Mouse (Mus musculus) heart, embryonic 12.5 days (tissue): Measurements from ENCODE around the gene Rasgrp3. TPM values are rescaled to one million over a fixed set of nuclear protein-coding genes. Genes with fewer than 3 reads are reported as not detected.

Experiments
- ATAC-seq: fragments of 200-750 bp; cut with Nextera tagmentation; 2 replicates; pipeline ENCODE4 v1.8.0; 2017; ENCODE audit warnings: moderate TSS enrichment, moderate library complexity; ENCODE audit not compliant: insufficient number of reproducible peaks, low FRiP score
- H3K27ac ChIP-seq: fragments of 300-500 bp; sonication (generic); 2 replicates; pipeline ENCODE4 v1.5.1; 2016; ENCODE audit warnings: mild to moderate bottlenecking, moderate library complexity; ENCODE audit not compliant: poor library complexity, severe bottlenecking
- H3K27me3 ChIP-seq: fragments of 300-500 bp; sonication (generic); replicated peaks from 2 replicates; pipeline ENCODE4 v1.6.1; 2016; ENCODE audit warnings: mild to moderate bottlenecking, moderate library complexity
- H3K36me3 ChIP-seq: fragments of 300-500 bp; sonication (generic); 2 replicates; pipeline ENCODE4 v1.6.1; 2016; ENCODE audit warnings: mild to moderate bottlenecking, moderate library complexity
- H3K4me1 ChIP-seq: fragments of 300-500 bp; sonication (generic); replicated peaks from 2 replicates; pipeline ENCODE4 v1.6.1; 2016; ENCODE audit warnings: mild to moderate bottlenecking
- H3K4me2 ChIP-seq: fragments of 300-500 bp; sonication (generic); 2 replicates; pipeline ENCODE4 v1.6.1; 2016; ENCODE audit warnings: mild to moderate bottlenecking, moderate library complexity
- H3K4me3 ChIP-seq: fragments of 300-500 bp; sonication (generic); 2 replicates; pipeline ENCODE4 v1.5.1; 2016; ENCODE audit warnings: mild to moderate bottlenecking
- H3K9ac ChIP-seq: fragments of 300-500 bp; sonication (generic); 2 replicates; pipeline ENCODE4 v1.6.1; 2016; ENCODE audit warnings: mild to moderate bottlenecking, moderate library complexity
- H3K9me3 ChIP-seq: fragments of 300-500 bp; sonication (generic); replicated peaks from 2 replicates; pipeline ENCODE4 v1.6.1; 2016; ENCODE audit warnings: mild to moderate bottlenecking, moderate library complexity
- WGBS: fragments of 180-500 bp; shearing (Covaris S2); methylation state at CpG from one replicate; pipeline ENCODE4 v1.1.7; 2016; 5-methylcytosine and 5-hydroxymethylcytosine counted together
- polyA plus RNA-seq: library from polyadenylated mRNA; unstranded; fragments of >200 nt; fragmentation: Nextera tagmentation; extraction: Ambion mirVana; gene quantifications from 2 replicates; pipeline ENCODE4 v1.2.1, GENCODE M21; 2016

Gene Rasgrp3
- 16.7 and 17.1 TPM in 2 replicates for polyA plus RNA-seq

DNA sequence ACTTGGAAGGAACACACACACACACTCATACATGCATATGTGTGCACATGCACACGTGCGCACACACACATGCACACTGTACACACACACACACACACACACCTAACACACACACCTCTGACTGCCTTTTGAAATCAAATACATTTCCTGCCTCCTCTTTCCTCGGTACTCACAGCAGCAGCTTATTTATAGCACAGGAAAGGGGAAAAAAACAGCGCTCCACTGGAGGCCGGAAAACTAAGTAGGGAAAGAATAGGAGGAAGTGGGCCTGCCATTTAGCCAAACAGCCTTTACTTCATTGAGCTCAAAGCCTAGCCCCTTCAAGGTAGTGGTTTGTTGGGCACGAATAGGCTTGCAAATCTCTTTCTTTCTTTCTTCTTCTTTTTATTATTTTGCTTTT is at the start of gene Rasgrp3:
Rasgrp3 (plus strand) TSS at position 298 of the 400 bp plus-strand sequence.
- peak within 1 kb of the TSS; percentile 44 for H3K4me3 ChIP-seq
- H3K36me3 ChIP-seq, result no peaks in the 10 kb centered on the region
- peaks cover 17% of the 10 kb centered on the region for H3K4me1 ChIP-seq
- H3K4me2 ChIP-seq, result peak within 1 kb of the TSS; percentile 55
- 0 out of 2 replicates have a peak, but pooled peaks have one; percentile 54 for ATAC-seq
- H3K27ac ChIP-seq, result peak within 1 kb of the TSS; percentile 71
- no peaks in the 10 kb centered on the region for H3K9me3 ChIP-seq
- WGBS, result 31% methylated on average over 6 of the region's 6 CpGs
- peak within 1 kb of the TSS; percentile 29; the same call in 1 of the 2 replicates for H3K9ac ChIP-seq
- H3K27me3 ChIP-seq, result no peaks in the 10 kb centered on the region

GRCm38 (mm10) chr17:75388402-75388801 is 47.3 kb upstream of the Rasgrp3 start:
- Histone ChIP-seq H3K4me1 (0 out of 2 replicates have a peak, but pooled peaks cover 5% of the 10 kb centered on the region), H3K9ac (no peak overlapping the region), H3K4me2 (no peak overlapping the region), H3K4me3 (no peak overlapping the region), H3K9me3 (no peaks in the 10 kb centered on the region), H3K27me3 (no peaks in the 10 kb centered on the region), H3K27ac (no peak overlapping the region), H3K36me3 (peaks cover 50% of the 10 kb centered on the region)
- no peak for ATAC-seq
- WGBS, result 80% methylated on average over 4 of the region's 4 CpGs

DNA sequence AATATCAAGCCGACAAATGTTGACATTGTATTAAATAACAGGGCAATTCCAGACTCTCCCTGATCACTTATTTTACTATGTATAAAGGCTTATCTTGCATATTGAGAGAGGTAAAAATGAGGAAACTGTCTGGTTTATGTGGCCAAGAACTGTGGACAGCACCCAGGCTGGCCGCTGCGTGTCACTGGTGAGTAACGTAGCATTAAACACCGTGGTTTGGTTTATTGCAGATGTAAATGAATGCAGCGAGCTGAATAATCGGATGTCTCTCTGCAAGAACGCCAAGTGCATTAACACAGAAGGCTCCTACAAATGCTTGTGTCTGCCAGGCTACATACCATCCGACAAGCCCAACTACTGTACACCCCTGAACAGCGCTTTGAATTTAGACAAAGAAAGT is 45.6 kb upstream of the Rasgrp3 start:
- ATAC-seq, result no peak
- H3K36me3 ChIP-seq, result peaks cover 45% of the 10 kb centered on the region
- H3K27ac ChIP-seq, result no peak overlapping the region
- H3K4me1 ChIP-seq, result 0 out of 2 replicates have a peak, but pooled peaks cover 5% of the 10 kb centered on the region
- H3K9me3 ChIP-seq, result no peaks in the 10 kb centered on the region
- H3K27me3 ChIP-seq, result no peaks in the 10 kb centered on the region
- WGBS, result 93% methylated on average over 10 of the region's 10 CpGs
- H3K4me2 ChIP-seq, result no peak overlapping the region
- H3K9ac ChIP-seq, result no peak overlapping the region
- H3K4me3 ChIP-seq, result no peak overlapping the region

DNA sequence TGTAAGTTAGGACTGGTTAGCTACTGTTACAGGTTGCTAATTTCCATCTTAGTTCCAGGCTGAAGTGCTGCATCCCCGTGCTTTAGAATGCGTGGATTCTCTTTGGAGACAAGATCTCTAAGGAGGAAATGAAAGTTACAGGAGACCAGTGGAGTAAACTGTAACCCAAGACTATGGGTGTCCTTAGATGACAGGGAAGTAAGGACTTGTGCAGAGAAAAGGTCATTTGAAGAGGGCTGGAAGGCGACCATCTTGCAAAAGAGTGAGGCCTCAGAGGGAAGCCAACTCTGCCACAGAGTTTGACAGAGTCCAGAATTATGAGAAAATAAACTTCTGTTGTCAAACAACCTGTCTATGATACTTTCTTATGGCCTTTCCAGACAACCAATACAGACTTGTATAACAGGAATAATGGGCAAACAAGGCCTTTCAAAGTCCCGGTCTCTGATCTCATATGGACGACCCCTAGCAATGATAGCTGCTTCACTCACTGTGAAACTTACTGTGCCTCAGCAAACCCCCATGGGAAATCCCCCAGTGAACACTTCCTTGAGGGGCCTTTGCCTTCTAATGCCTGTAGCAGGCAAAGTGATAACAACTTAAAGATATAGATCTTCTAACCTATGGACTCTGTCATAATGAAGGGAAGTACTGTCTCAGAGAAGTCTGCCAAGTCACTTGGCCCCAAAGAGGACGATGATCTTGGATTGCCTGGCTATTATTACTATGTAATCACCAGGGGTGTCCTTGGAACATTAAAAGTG is 44.1 kb upstream of the Rasgrp3 start:
- H3K9ac ChIP-seq, result no peak overlapping the region
- H3K27me3 ChIP-seq, result no peaks in the 10 kb centered on the region
- no peak overlapping the region for H3K4me3 ChIP-seq
- H3K27ac ChIP-seq, result no peak overlapping the region
- ATAC-seq, result no peak
- no peaks in the 10 kb centered on the region for H3K9me3 ChIP-seq
- H3K36me3 ChIP-seq, result peaks cover 35% of the 10 kb centered on the region
- WGBS, result 76% methylated on average over 6 of the region's 6 CpGs
- no peak overlapping the region for H3K4me2 ChIP-seq
- H3K4me1 ChIP-seq, result 0 out of 2 replicates have a peak, but pooled peaks cover 5% of the 10 kb centered on the region

GRCm38 (mm10) chr17:75406405-75406804 is 29.3 kb upstream of the Rasgrp3 start:
- H3K27ac ChIP-seq, result no peak overlapping the region
- H3K4me3 ChIP-seq, result no peak overlapping the region
- H3K9ac ChIP-seq, result no peak overlapping the region
- no peak for ATAC-seq
- 72% methylated on average over 4 of the region's 4 CpGs for WGBS
- H3K36me3 ChIP-seq, result no peaks in the 10 kb centered on the region
- H3K9me3 ChIP-seq, result no peaks in the 10 kb centered on the region
- no peaks in the 10 kb centered on the region for H3K27me3 ChIP-seq
- no peak overlapping the region for H3K4me2 ChIP-seq
- H3K4me1 ChIP-seq, result no peaks in the 10 kb centered on the region

GRCm38 (mm10) chr17:75416861-75417260 is 18.8 kb upstream of the Rasgrp3 start:
- Histone ChIP-seq H3K9ac (no peak overlapping the region), H3K27me3 (no peaks in the 10 kb centered on the region), H3K4me2 (no peak overlapping the region), H3K36me3 (no peaks in the 10 kb centered on the region), H3K9me3 (peaks cover 7% of the 10 kb centered on the region; the same call in 1 of the 2 replicates), H3K4me1 (no peaks in the 10 kb centered on the region), H3K4me3 (no peak overlapping the region), H3K27ac (no peak overlapping the region)
- 80% methylated on average over 3 of the region's 3 CpGs for whole genome bisulfite sequencing
- no peak for ATAC-seq

DNA sequence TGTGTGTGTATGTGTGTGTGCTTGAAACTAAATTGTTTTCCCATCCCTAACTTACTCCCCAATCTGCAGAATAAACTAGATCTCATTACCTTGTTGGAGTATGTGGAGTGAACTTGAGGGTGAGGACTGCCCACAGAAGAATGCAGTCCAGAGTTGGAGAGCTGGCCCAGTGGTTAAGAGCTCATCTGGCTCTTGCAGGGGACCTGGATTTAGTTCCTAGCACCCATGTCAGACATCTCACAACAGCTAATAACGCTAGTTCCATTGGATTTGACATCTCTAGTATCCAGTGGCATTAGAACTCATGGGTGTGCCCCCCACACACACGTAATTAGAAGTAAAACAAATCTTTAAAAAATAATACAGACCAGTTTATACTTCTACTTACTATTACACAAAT is 1.5 kb upstream of the Rasgrp3 start:
- no peak for ATAC-seq
- H3K4me1 ChIP-seq, result peaks cover 17% of the 10 kb centered on the region
- H3K27me3 ChIP-seq, result no peaks in the 10 kb centered on the region
- no peak overlapping the region for H3K4me3 ChIP-seq
- no peak overlapping the region for H3K4me2 ChIP-seq
- H3K9ac ChIP-seq, result no peak overlapping the region
- H3K36me3 ChIP-seq, result no peaks in the 10 kb centered on the region
- H3K27ac ChIP-seq, result no peak overlapping the region
- H3K9me3 ChIP-seq, result no peaks in the 10 kb centered on the region
- 88% methylated on average over 2 of the region's 2 CpGs for WGBS

DNA sequence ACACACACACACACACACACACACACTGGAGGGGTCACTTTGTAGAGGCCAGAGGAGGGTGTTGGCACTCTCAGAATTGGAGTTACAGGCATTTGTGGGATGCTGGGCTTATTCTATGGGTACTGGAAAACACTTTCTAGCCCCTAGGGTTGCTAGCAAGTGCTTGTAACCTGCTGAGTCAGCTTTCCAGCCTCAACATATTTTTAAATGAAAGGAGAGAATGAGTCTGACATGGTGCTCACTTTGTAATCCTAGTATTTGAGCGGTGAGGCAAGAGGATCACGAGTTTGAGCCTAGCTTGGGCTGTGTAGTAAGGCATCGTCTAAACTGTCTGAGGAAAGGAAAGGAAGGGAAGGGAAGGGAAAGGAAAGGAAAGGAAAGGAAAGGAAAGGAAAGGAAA is 825 bp upstream of the Rasgrp3 start:
- no peak for ATAC-seq
- H3K9me3 ChIP-seq, result no peaks in the 10 kb centered on the region
- H3K4me3 ChIP-seq, result no peak overlapping the region
- peaks cover 17% of the 10 kb centered on the region for H3K4me1 ChIP-seq
- H3K27me3 ChIP-seq, result no peaks in the 10 kb centered on the region
- no peak overlapping the region for H3K4me2 ChIP-seq
- no peak overlapping the region for H3K9ac ChIP-seq
- H3K36me3 ChIP-seq, result no peaks in the 10 kb centered on the region
- no peak overlapping the region for H3K27ac ChIP-seq
- WGBS, result 59% methylated on average over 3 of the region's 3 CpGs

DNA sequence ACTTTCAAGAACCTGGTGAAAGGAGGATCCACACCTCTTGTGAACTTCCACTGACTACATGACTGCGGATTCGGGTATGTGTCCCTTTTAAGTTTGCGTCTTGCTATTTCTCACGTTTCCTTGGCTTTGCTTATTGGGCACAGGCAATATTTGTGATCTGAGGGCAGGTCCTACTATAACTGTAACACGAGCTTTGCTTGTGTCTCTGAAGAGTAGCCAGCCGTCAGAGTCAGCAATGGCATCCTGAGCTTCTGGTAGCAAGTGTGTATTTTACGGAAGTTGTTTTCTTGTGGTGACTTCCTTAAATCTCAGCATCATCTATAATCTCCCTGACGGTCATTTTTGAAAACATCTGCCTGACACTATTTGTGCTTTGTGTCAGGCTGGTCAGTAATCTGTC is 399 bp downstream of the Rasgrp3 start:
- Histone ChIP-seq H3K9ac (peak overlapping the region; percentile 29; the same call in 1 of the 2 replicates), H3K9me3 (no peaks in the 10 kb centered on the region), H3K27me3 (no peaks in the 10 kb centered on the region), H3K4me1 (peaks cover 18% of the 10 kb centered on the region), H3K4me2 (peak overlapping the region; percentile 33), H3K4me3 (peak overlapping the region; percentile 37), H3K36me3 (no peaks in the 10 kb centered on the region), H3K27ac (peak overlapping the region; percentile 71)
- ATAC-seq, result no peak
- WGBS, result 49% methylated on average over 8 of the region's 8 CpGs

DNA sequence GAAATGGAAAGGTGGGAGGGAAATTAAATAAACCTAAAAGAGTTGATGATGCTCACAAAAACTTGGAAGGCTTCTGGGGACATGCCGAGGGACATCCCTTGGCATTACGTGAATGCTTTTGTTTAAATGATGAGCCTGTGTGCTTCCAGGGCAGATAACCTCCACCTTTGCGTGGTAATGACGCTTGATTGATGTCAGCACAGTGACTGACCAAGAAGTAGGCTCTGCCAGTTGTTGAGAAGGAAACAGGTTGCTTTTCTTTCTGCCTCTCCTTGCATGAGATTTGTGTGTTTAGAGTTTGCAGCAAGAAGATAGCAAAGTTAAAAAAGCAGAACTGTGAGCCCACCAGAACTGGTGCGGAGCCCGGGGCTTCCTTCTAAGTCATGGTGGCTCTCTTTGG is 1.1 kb downstream of the Rasgrp3 start:
- 44% methylated on average over 6 of the region's 6 CpGs for WGBS
- no peak for ATAC-seq
- no peaks in the 10 kb centered on the region for H3K36me3 ChIP-seq
- H3K4me3 ChIP-seq, result peak overlapping the region; percentile 44
- H3K27me3 ChIP-seq, result no peaks in the 10 kb centered on the region
- no peaks in the 10 kb centered on the region for H3K9me3 ChIP-seq
- peak overlapping the region; percentile 55 for H3K4me2 ChIP-seq
- peaks cover 20% of the 10 kb centered on the region for H3K4me1 ChIP-seq
- 0 out of 2 replicates have a peak overlapping the region, but pooled peaks have one; percentile 28 for H3K9ac ChIP-seq
- H3K27ac ChIP-seq, result peak overlapping the region; percentile 20; the same call in 1 of the 2 replicates

- no peak for ATAC-seq
- Histone ChIP-seq H3K27me3 (no peaks in the 10 kb centered on the region), H3K27ac (peak overlapping the region; percentile 38; the same call in 1 of the 2 replicates), H3K9ac (no peak overlapping the region), H3K4me1 (peaks cover 20% of the 10 kb centered on the region), H3K36me3 (no peaks in the 10 kb centered on the region), H3K4me2 (peak overlapping the region; percentile 55), H3K4me3 (peak overlapping the region; percentile 44), H3K9me3 (no peaks in the 10 kb centered on the region)
- 47% methylated on average over 11 of the region's 11 CpGs for WGBS
Measured at GRCm38 (mm10) chr17:75437239-75437750, 1.6 kb downstream of the Rasgrp3 start.
